Mouse (Mus musculus) layer of hippocampus, postnatal 10 days (tissue): ENCODE measurements at regions not wholly inside any gene's neighbourhood (a gene's known extent, or its start where the extent isn't known, plus 50 kb on each side); places are given as distances from the start of the nearest gene placed in this dataset.
A peak's percentile ranks its signal among the peaks of the same experiment; 100 is the strongest.

Source experiments
- DNase-seq, 2 experiments: peaks; one replicate each; pipeline ENCODE4 v3.0.0; 2021; ENCODE audit warnings: low spot score in 2 of 2

DNA sequence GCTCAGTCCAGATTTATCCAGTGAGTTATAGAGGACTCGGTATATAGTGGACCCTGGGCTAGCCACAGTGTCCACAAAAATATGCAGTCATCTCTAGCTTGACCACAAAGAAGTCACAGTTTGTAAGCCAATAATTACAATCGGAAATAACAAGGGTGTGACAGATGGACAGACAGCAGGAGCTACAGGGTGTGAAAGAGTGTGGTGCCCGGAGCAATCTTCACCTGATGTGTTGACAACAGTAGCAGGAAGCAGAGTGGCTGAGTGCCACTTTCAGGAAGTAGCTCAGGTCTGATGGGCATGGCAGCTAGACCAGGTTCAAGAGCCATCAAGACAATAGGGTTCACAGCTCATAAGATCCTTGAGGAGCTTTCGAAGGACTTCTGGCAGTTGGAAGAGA lies 308.6 kb downstream of the Irx2 start:
- no peak for DNase-seq

DNA sequence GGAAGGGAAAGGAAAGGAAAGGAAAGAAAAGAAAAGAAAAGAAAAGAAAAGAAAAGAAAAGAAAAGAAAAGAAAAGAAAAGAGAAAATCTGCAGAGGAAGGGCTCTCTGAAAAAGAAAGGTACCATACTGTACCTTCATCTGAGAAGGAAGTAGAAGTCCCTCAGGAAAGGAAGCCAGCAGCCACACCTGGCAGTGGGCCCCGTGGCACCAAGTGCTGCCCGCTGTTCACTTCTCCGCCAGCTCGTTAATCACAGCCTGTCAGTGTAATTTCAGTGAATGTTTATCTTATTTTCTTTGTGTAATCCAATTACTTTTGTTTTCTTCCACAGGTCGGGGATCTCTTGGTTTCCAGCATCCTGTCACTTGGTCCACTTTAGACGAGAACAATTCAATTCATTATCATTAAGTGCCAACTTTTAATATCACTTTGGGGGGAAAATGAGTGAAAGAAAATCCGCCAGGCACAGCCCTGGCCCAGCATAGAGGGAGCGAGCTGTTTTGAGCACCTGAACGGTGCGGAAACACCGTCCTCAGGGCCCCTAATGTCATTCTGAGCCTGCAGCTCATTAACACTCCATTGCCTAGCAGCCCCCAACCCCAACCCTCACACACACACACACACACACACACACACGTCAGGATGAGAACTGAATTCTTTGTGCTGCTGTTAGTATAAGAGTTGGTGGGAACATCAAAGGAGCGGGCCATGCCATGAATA lies 309.7 kb downstream of the Irx2 start:
- peak; percentile 49 to 51 for DNase-seq

DNA sequence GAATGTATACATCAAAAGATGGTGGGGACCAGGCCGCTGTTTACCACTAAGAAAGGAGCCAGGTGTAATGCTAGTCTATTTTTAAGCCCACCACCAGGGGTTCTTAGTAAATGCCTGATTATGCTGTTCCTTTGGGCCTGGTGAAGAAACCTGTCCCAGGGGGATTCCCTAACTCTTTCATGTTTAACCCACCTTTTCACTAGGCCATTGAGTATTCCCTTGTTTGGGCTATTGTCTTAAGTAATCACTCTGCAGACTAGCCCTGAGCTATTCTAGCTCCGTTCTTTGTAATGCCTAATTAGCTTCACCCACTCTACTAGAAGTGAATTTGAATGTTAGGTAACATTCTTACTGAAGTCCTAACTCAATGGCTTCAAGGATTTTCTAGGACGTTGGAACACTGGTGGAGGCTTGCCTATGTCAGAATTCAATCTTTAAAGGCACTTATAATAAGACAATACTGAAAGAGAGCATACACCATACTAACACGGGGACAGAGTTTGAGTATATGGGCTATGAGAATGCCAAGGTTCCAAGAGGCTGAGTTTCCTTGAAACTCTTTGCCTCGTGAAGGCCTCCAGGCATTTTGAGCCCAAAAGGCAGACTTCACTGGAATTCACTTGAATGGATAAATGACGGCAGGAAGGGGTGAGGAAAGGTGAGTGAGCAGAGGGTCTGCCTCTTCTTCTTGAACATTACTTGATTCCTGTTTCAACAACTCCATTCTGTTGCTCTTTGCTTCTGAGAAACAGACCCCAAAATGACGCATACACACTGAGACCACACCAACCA lies 312.7 kb upstream of the Irx4 start:
- DNase-seq = no peak

DNA sequence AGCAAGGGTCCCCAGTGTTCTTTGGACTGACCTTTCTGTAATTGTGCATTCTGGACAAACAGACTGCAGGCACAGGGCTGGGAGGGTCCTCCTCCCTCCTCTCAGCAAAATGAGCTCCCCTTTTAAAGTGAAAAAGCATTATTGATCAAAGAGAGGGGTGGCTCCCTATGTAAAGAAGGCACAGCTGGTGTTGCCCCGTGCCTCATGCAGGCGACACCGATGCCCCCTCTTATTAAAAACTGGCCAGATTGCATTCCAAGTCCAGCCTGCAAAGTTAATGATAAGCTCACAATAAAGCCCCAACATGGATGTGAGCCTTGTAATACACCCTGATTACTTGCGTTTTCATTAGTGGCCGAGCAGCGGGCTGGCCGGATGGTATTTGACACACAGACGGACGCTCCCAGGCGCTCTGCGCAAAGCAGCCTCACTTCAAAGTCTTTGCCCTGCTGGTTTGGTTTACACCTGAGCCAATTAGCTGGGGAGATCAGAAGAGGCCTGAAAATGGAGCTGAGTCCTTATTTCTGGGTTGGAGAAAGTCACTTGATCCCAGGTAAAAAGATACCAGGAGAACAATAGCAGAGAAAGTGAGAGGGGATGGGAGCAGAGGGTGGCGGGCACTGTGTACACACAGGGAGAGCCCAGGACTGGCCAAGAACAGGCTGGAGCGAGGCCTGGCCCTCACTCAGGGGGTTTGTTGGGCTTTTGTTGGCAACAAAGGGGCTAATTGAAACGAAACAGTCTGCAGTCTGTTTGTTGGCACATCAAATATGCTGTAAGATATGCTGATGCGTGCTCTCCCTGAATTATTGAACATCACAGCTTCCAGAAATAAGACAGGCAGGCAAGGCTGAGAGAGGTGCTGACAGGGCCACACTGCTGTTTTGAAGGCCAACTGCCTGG lies 301.4 kb upstream of the Irx4 start:
- peak; percentile 22 to 43 for DNase-seq

DNA sequence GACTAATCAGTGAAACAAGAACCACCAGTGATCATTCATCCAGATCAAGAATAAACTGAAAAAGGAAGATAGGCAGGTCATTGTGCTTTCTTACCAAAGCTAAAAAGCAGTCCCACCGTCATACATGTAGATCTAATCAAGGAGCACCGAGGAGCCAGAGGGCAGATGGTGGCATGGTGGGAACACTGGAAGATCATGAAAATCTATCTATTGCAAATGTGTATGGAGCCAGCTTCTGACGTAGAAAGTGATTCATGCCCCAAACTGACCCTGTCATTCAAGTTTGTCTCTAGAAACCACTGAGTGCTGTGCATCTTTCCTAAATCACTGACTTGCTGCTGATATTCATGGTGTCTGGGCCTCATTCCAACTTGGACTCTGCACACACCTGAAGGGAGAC lies 299.0 kb upstream of the Irx4 start:
- no peak for DNase-seq

DNA sequence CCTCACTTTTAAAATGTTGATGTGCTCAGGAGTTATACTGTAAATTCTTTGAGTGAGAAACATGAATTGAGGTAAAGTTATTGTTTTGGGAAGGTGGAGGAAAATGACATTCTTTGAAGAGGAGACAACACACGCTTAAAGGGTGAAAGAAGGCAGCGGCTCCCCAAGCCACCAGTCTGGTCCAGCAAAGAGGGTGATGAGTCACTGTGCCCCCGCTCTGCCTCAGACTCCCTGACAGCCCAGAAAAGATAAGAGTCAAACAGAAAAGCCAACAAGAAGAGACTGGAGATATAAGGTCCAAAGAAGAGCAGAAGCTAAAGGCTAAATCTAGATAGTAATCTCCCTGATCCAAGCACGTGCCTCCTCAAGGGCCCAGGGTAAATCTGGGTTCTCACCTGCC lies 288.1 kb upstream of the Irx4 start:
- DNase-seq = no peak

DNA sequence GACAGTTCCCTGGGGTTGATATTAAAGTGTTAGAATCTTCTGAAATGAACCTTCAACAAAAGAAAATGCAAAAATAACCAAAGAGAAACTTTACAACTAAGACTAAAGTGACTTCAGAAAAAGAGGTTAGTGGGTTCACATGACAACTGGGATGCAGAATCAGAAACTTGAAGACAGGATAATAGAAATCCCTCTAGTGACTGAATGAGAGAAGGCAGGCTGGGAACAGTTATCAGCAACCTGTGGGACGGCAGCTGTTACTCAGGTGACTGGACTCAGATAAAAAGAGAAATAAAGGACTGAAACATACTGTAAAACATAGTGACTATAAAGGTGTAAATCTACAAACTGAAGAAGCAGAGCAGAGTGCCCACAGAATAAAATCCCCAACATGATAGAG lies 287.4 kb upstream of the Irx4 start:
- no peak for DNase-seq

DNA sequence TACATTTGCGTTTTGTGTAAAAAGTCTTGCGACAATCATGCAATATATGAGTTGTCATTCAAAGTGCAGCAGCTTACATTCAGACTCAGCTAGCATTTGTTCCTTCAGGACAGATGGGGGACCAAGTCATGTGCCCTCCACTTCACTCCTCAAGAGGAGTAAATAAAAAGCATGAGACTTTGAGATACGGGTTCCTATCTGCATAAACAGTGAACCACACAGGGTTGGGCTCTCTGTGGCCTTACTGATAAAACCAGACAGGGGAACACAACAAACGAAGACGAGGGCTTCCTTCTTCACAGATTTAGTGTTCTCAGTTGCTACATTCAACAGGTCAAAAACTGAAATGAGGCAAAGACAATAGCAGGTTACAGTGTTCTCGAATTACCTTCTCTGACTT lies 283.1 kb upstream of the Irx4 start:
- DNase-seq = no peak

DNA sequence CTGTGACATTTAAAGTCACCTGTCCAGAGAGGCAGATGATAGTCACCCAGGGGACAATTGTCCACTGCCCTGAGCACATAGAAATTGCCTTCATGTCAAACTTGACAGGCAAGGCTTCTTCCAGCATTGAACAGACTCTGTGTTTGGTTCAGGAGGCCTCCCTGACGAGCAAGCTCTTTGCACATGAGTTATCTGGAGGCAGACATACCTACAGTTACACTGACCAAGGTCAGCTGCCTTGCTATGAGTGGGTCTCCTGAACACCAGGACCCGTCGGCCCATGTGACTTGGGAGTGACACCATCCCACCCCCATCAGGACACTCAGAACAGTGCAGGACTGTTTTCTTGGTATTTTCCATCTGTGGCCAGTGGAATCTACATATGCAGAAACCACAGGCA lies 282.3 kb upstream of the Irx4 start:
- no peak for DNase-seq

DNA sequence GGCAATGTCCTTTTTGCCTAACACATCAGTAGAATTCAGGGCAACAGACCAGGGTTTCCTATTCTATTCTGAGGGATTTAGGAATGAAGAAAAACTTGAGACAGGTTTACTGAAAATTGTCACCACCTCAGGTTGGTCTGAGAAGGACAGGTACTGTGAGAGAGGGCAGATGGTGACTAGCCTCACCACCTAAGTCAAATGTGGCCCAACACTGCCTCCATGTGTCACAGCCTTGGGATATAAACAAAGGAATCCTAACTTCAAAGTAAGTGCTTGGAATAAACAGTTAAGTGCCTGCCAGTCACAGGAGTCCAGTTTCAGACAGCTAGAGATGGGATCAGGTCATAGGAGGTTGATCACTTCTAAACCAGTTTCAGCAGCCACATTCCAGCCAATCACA lies 281.3 kb upstream of the Irx4 start:
- DNase-seq = no peak

DNA sequence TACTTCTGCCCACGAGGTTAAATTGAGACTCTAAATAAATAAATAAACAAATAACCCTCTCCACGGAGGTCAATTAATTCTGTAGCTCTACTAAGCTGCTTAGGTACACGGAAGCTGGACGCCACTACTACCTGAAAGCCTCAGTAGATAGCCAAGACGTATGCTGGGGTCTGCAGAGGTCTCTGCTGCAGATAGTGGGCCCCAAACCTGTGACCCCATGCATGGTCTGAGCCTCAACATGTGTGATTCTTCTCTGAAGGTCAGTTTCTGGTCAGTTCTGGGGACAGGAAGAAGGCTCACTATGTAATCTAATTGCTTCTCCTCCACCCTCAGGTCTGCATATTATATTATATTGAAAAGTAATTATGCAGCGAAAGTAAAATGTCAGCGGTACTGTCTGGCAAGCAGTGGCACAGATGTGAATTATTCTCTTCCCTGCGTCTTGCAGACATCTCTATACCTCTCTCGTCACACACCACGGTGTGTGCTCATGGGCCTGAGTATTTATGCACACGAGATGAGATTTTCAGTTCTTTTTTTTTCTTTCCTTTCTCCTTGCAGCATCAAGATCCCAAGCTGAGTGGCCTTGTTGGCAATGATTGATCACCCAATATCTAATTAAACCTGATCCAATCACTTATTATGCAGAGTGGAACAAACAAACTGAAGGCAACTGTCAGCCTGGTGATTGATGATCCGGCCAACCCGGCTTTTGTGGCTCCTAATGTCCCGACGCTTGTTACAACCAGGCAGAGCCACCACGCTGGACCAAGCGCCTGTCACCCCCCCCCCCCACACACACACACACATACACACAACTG lies 267.5 kb upstream of the Irx4 start:
- no peak for DNase-seq

DNA sequence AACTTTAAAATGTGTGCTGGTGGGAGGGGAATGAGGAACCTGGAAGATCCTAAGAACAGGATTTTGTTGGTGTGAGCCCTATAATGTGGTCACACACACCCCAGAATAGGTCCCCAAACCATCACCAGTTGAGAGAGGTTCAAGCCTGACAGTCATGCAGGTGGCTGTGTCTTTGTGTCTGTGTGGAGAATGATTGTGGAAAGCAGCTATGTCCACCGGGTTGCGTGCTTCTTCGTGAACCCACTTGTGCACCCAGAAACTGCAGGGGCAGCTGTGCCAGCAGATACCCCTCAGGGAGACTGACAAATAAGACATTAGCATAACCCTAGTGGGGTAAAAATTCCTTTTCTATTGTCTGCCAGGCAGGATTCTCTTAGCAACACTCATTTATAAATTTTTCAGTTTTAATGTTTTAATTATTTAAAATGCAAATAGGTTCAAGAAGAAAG lies 266.8 kb upstream of the Irx4 start:
- no peak for DNase-seq

DNA sequence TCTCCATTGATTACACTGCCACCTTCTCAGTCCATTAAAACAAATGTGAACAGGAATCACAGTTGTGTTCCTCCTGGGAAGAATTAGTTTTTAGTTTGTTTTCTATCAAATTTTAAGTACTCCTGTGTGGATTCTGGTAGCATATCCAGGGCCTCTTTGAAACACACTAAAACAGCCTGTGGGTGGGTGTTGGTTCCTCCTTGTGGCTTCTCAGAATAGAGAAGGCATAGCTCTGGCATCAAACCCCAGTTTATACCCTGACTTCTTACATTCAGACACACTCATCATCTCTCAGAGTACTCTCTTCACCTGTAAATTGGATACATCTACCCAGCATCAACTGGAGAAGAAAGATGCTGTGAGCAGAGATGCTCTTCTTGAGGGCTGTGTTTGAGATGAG lies 265.7 kb upstream of the Irx4 start:
- no peak for DNase-seq

DNA sequence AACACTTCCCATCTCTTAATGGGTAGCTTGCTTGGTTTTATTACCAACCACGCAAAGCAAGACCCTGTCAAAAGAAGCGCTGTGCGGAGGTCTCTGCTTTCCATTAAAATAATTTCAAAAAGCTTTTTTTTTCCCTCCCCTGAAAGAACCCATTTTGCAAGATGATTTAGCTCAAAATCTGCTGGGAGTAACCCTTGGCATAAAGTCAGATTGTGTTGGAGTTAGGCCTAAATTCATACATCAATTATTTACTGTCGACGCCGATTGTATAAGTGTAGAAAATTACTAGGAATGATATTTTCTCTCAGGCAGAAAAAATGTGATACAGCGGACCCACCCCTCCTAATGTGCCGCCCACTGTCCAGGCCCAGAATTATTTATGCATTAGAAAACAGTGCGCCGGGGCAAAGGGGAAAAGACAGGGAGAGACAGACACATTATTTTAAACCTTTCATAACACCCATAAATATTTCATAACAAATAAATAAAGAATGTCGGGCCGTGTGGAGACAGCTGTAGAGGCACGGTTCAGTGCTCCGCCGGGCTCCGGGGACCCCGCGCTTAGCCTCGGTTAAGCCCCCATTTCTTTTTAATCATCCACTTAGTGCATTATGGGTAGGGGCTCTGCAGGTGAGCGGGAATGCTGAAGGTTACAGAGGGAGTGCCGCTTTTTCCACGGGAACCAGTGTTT lies 251.3 kb upstream of the Irx4 start:
- peak in 1 of 2 experiments; percentile 5 for DNase-seq

DNA sequence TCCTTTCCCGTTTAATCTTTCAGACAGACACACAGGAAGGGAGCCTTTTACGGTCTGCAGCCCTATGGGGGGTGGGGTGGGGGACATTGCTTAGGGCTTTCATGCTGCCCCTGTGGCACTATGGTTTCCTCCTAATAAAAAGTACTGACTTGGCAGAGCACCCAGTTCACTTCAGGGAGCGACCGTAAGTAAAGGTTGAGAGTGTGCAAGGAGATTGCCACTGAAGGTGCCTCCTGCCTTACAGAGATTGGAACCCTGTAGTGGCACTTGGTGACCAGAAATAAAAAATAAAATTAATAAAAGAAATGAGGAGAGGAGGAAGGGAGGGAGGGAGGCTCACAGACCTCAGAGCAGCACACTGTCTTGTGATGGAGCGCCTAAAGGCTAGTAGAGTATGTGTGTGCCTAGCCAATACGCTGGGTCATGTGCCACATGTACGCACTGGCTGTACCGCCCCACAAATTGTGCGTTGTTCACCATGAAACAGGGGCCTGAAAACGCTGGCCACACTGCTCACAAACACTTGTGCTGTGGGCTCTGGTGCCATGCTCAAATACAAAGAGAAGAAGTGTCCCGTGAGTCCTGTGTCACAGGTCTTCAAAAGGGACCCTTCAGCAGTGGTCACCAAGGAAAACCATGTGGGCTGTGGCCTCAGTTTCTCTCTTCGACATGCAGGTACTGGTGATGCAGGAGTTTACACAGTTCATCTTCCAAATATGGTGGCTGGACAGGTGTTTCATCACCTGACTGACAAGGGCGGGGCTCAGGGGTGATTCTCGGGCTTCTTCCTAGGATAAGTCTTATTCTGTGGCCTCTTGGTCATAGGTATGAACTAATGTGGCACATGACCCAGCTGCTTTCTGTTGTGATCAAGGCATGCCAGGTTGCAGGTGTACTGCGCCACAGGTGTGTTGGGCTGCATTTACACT lies 250.5 kb upstream of the Irx4 start:
- DNase-seq = peak in 1 of 2 experiments; percentile 5

DNA sequence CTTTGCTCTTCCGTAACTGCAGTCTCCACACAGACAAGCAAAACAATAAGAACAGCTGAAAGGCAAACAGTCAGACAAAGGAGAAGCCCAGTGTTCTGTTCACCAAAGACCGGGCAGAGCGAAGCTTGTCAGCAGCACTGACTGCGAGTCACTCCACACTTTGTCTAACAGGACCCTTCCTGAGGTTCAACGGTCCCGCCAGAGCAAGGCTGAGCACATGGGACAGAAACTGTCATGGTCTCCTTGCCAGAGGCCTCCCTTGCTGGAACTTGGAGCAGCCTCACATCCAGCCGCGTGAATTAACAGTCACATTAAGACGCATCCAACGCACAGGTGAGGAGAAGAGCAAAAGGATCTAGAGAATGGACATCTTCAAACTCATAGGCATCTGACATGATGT lies 241.1 kb upstream of the Irx4 start:
- no peak for DNase-seq

DNA sequence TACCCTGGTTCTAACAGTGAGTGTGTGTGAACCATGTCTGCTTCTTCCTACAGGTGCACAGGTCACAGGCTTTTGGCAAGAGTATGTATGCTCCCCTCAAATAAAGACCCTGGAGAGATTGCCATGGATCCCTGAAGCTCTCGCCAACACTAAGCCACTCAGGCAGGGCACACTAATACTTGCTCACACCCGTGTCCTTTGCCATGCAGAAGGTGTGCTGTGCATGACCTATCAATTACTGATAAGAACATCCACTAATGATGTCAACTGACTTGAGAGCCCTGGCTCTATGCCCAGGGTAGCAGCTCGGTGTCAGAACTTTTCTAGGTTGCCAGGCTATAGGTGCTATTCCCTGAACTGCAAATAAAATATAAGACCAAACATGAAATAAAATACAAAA lies 229.1 kb upstream of the Irx4 start:
- DNase-seq = peak in 1 of 2 experiments; percentile 2

DNA sequence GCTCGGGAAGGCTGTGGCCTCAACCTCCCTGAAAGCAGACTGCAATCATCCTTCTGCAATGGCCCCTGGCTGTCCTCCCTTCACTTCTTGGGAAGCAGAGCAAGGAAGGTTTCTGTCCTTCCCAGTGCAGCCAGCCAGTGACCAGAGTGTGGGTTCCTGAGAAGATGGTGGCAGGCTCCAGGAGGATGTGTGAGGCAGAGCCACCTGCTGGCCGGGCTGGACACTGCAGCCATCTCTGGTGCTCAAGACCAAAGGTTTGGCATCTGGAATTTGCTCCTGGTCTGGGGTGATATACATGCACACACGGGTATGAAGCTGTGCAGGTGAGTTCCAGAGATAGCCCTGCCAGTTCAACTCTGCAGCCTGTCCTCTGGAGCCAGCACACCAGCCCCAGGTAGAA lies 227.2 kb upstream of the Irx4 start:
- peak; percentile 29 to 55 for DNase-seq
